Mouse (Mus musculus): ENCODE measurements around the gene 1700001P01Rik. TPM values are rescaled to one million over a fixed set of nuclear protein-coding genes. Genes with fewer than 3 reads are reported as not detected.

The 1700001P01Rik gene
- polyA plus RNA-seq, 1 experiment from 2014 or later, result not detected

- no peak overlapping the region for H3K9ac ChIP-seq (ENCODE audit: low read depth, low read length)
- H3K27me3 ChIP-seq (replicated peaks; ENCODE audit: control insufficient read depth, insufficient read depth, low read length), result no peaks in the 10 kb centered on the region
- no peak overlapping the region for H3K4me3 ChIP-seq (ENCODE audit: low read depth, low read length)
- H3K27ac ChIP-seq (replicated peaks; ENCODE audit: low read depth, low read length), result no peak overlapping the region
- WGBS, result 69% methylated on average over 7 of the region's 7 CpGs
- peaks cover 30% of the 10 kb centered on the region for H3K36me3 ChIP-seq (ENCODE audit: control insufficient read depth, insufficient read depth, low read length)
- no peak for ATAC-seq (ENCODE audit: low read depth)
- DNase-seq (ENCODE audit: low spot score), result no peak
- H3K4me1 ChIP-seq (ENCODE audit: control insufficient read depth, insufficient read depth, low read length), result peaks cover 82% of the 10 kb centered on the region
- H3K4me2 ChIP-seq (ENCODE audit: low read depth, low read length), result no peak overlapping the region; the same call in 1 of the 2 replicates
- H3K9me3 ChIP-seq (ENCODE audit: control insufficient read depth, low read length), result no peaks in the 10 kb centered on the region
Observed at GRCm38 (mm10) chr11:97806613-97806964, 30.9 kb upstream of the 1700001P01Rik start.

- peak overlapping the region; percentile 45 for H3K9ac ChIP-seq (ENCODE audit: low read depth, low read length)
- no peaks in the 10 kb centered on the region for H3K27me3 ChIP-seq (replicated peaks; ENCODE audit: control insufficient read depth, insufficient read depth, low read length)
- peaks cover 82% of the 10 kb centered on the region for H3K4me1 ChIP-seq (ENCODE audit: control insufficient read depth, insufficient read depth, low read length)
- no peaks in the 10 kb centered on the region for H3K9me3 ChIP-seq (ENCODE audit: control insufficient read depth, low read length)
- peaks cover 30% of the 10 kb centered on the region for H3K36me3 ChIP-seq (ENCODE audit: control insufficient read depth, insufficient read depth, low read length)
- H3K4me2 ChIP-seq (ENCODE audit: low read depth, low read length), result peak overlapping the region; percentile 51
- peak overlapping the region; percentile 83 for H3K27ac ChIP-seq (replicated peaks; ENCODE audit: low read depth, low read length)
- H3K4me3 ChIP-seq (ENCODE audit: low read depth, low read length), result 0 out of 2 replicates have a peak overlapping the region, but pooled peaks have one; percentile 14
- DNase-seq (ENCODE audit: low spot score) (no peak), ATAC-seq (ENCODE audit: low read depth) (no peak)
- WGBS, result 34% methylated on average over 15 of the region's 15 CpGs
Observed at GRCm38 (mm10) chr11:97805662-97806612, 30.2 kb upstream of the 1700001P01Rik start.

GRCm38 (mm10) chr11:97804841-97805661, 29.3 kb upstream of the 1700001P01Rik start:
- Histone ChIP-seq H3K27me3 (replicated peaks; ENCODE audit: control insufficient read depth, insufficient read depth, low read length) (no peaks in the 10 kb centered on the region), H3K36me3 (ENCODE audit: control insufficient read depth, insufficient read depth, low read length) (peaks cover 30% of the 10 kb centered on the region), H3K4me3 (ENCODE audit: low read depth, low read length) (peak overlapping the region; percentile 14), H3K4me1 (ENCODE audit: control insufficient read depth, insufficient read depth, low read length) (peaks cover 74% of the 10 kb centered on the region), H3K4me2 (ENCODE audit: low read depth, low read length) (peak overlapping the region; percentile 51), H3K9me3 (ENCODE audit: control insufficient read depth, low read length) (no peaks in the 10 kb centered on the region), H3K9ac (ENCODE audit: low read depth, low read length) (peak overlapping the region; percentile 45), H3K27ac (replicated peaks; ENCODE audit: low read depth, low read length) (peak overlapping the region; percentile 83)
- 9% methylated on average over 9 of the region's 9 CpGs for WGBS
- DNase-seq (ENCODE audit: low spot score) (peak; percentile 90), ATAC-seq (ENCODE audit: low read depth) (peak; percentile 42; the same call in 1 of the 2 replicates)

GRCm38 (mm10) chr11:97803847-97804246, 28.1 kb upstream of the 1700001P01Rik start:
- no peak overlapping the region for H3K4me2 ChIP-seq (ENCODE audit: low read depth, low read length)
- DNase-seq (ENCODE audit: low spot score), result no peak
- no peak overlapping the region for H3K9ac ChIP-seq (ENCODE audit: low read depth, low read length)
- no peaks in the 10 kb centered on the region for H3K9me3 ChIP-seq (ENCODE audit: control insufficient read depth, low read length)
- WGBS, result 59% methylated on average over 5 of the region's 5 CpGs
- peak overlapping the region; percentile 83; the same call in 1 of the 2 replicates for H3K27ac ChIP-seq (replicated peaks; ENCODE audit: low read depth, low read length)
- no peak overlapping the region for H3K4me3 ChIP-seq (ENCODE audit: low read depth, low read length)
- peaks cover 21% of the 10 kb centered on the region for H3K36me3 ChIP-seq (ENCODE audit: control insufficient read depth, insufficient read depth, low read length)
- H3K4me1 ChIP-seq (ENCODE audit: control insufficient read depth, insufficient read depth, low read length), result peaks cover 63% of the 10 kb centered on the region
- ATAC-seq (ENCODE audit: low read depth), result no peak
- H3K27me3 ChIP-seq (replicated peaks; ENCODE audit: control insufficient read depth, insufficient read depth, low read length), result no peaks in the 10 kb centered on the region

GRCm38 (mm10) chr11:97802495-97802894, 26.8 kb upstream of the 1700001P01Rik start:
- no peak for DNase-seq (ENCODE audit: low spot score)
- Histone ChIP-seq H3K4me1 (ENCODE audit: control insufficient read depth, insufficient read depth, low read length) (peaks cover 50% of the 10 kb centered on the region), H3K27ac (replicated peaks; ENCODE audit: low read depth, low read length) (no peak overlapping the region), H3K27me3 (replicated peaks; ENCODE audit: control insufficient read depth, insufficient read depth, low read length) (no peaks in the 10 kb centered on the region), H3K9me3 (ENCODE audit: control insufficient read depth, low read length) (no peaks in the 10 kb centered on the region), H3K9ac (ENCODE audit: low read depth, low read length) (no peak overlapping the region; the same call in 1 of the 2 replicates), H3K4me3 (ENCODE audit: low read depth, low read length) (no peak overlapping the region; the same call in 1 of the 2 replicates), H3K36me3 (ENCODE audit: control insufficient read depth, insufficient read depth, low read length) (peaks cover 9% of the 10 kb centered on the region), H3K4me2 (ENCODE audit: low read depth, low read length) (no peak overlapping the region)
- 37% methylated on average over 3 of the region's 6 CpGs for WGBS
- ATAC-seq (ENCODE audit: low read depth), result no peak

- H3K27ac ChIP-seq (replicated peaks; ENCODE audit: low read depth, low read length), result no peak overlapping the region
- H3K36me3 ChIP-seq (ENCODE audit: control insufficient read depth, insufficient read depth, low read length), result peaks cover 5% of the 10 kb centered on the region
Observed at GRCm38 (mm10) chr11:97802194-97802470, 26.4 kb upstream of the 1700001P01Rik start.

GRCm38 (mm10) chr11:97801409-97802193, 25.9 kb upstream of the 1700001P01Rik start:
- H3K4me2 ChIP-seq (ENCODE audit: low read depth, low read length), result peak overlapping the region; percentile 72
- 24% methylated on average over 8 of the region's 8 CpGs for WGBS
- no peak for ATAC-seq (ENCODE audit: low read depth)
- H3K36me3 ChIP-seq (ENCODE audit: control insufficient read depth, insufficient read depth, low read length), result peaks cover under 1% of the 10 kb centered on the region; the same call in 1 of the 2 replicates
- H3K9me3 ChIP-seq (ENCODE audit: control insufficient read depth, low read length), result no peaks in the 10 kb centered on the region
- DNase-seq (ENCODE audit: low spot score), result no peak
- no peaks in the 10 kb centered on the region for H3K27me3 ChIP-seq (replicated peaks; ENCODE audit: control insufficient read depth, insufficient read depth, low read length)
- H3K4me3 ChIP-seq (ENCODE audit: low read depth, low read length), result peak overlapping the region; percentile 90
- H3K4me1 ChIP-seq (ENCODE audit: control insufficient read depth, insufficient read depth, low read length), result peaks cover 44% of the 10 kb centered on the region
- peak overlapping the region; percentile 95; the same call in 1 of the 2 replicates for H3K27ac ChIP-seq (replicated peaks; ENCODE audit: low read depth, low read length)
- H3K9ac ChIP-seq (ENCODE audit: low read depth, low read length), result peak overlapping the region; percentile 74

More at GRCm38 (mm10) chr11:97802194-97802470, 26.4 kb upstream of the 1700001P01Rik start:
- peak overlapping the region; percentile 90 for H3K4me3 ChIP-seq (ENCODE audit: low read depth, low read length)
- H3K27me3 ChIP-seq (replicated peaks; ENCODE audit: control insufficient read depth, insufficient read depth, low read length), result no peaks in the 10 kb centered on the region
- 47% methylated on average over 1 of the region's 1 CpGs for WGBS
- DNase-seq (ENCODE audit: low spot score) (no peak), ATAC-seq (ENCODE audit: low read depth) (no peak)
- no peak overlapping the region for H3K9ac ChIP-seq (ENCODE audit: low read depth, low read length)
- H3K4me2 ChIP-seq (ENCODE audit: low read depth, low read length), result peak overlapping the region; percentile 72
- peaks cover 49% of the 10 kb centered on the region for H3K4me1 ChIP-seq (ENCODE audit: control insufficient read depth, insufficient read depth, low read length)
- H3K9me3 ChIP-seq (ENCODE audit: control insufficient read depth, low read length), result no peaks in the 10 kb centered on the region
